ENCODE assay signal across 21 mouse cellular contexts in genomic region chr1:138654212-138654611, GRCm38 (mm10).
"Had no signal": no experiment of that assay in that cellular context is flagged by ENCODE, and none has a peak within 500 bp of the region (broad histone marks: within the 10 kb centered on the region; RNA-seq: fewer than 3 reads in every experiment).

No protein-coding gene starts in this region.

- H3K4me1 ChIP-seq: limb, embryonic 10.5 days; limb, embryonic 13.5 days; liver, embryonic 12.5 days; liver, embryonic 15.5 days; lung, embryonic 15.5 days; megakaryocyte, embryonic 14.5 days; midbrain, embryonic 10.5 days; midbrain, embryonic 13.5 days had no signal

- H3K27ac ChIP-seq: limb, embryonic 10.5 days; limb, embryonic 13.5 days; liver, embryonic 12.5 days; liver, embryonic 15.5 days; lung, embryonic 15.5 days; midbrain, embryonic 10.5 days; midbrain, embryonic 13.5 days had no signal

- H3K36me3 ChIP-seq: limb, embryonic 10.5 days; limb, embryonic 13.5 days; liver, embryonic 12.5 days; liver, embryonic 15.5 days; lung, embryonic 15.5 days; midbrain, embryonic 10.5 days; midbrain, embryonic 13.5 days had no signal

- H3K9ac ChIP-seq: limb, embryonic 13.5 days; liver, embryonic 12.5 days; liver, embryonic 15.5 days; lung, embryonic 15.5 days; midbrain, embryonic 13.5 days had no signal

- H3K9me3 ChIP-seq: limb, embryonic 10.5 days; liver, embryonic 12.5 days; liver, embryonic 15.5 days; lung, embryonic 15.5 days; midbrain, embryonic 10.5 days; midbrain, embryonic 13.5 days had no signal

- ATAC-seq: intestine, embryonic 16.5 days; liver, embryonic 12.5 days; midbrain, embryonic 13.5 days; midbrain, embryonic 16.5 days had no signal

- DNase-seq: kidney, adult 18-20 months; kidney, adult 9 months; kidney, postnatal 14 days; kidney, postnatal 4 days; liver; lung, adult 18-20 months; lung, postnatal 10 days; lung, postnatal 36 days; thymus, adult 2 months; thymus, postnatal 14 days; thymus, postnatal 4 days had no signal

- H3K4me2 ChIP-seq: limb, embryonic 13.5 days; liver, embryonic 12.5 days; liver, embryonic 15.5 days; lung, embryonic 15.5 days; midbrain, embryonic 13.5 days had no signal

- H3K4me3 ChIP-seq: limb, embryonic 10.5 days; limb, embryonic 13.5 days; liver, embryonic 12.5 days; liver, embryonic 15.5 days; lung, embryonic 15.5 days; megakaryocyte, embryonic 14.5 days; midbrain, embryonic 10.5 days; midbrain, embryonic 13.5 days had no signal

- H3K27me3 ChIP-seq: limb, embryonic 13.5 days; liver, embryonic 12.5 days; liver, embryonic 15.5 days; lung, embryonic 15.5 days; megakaryocyte, embryonic 14.5 days; midbrain, embryonic 13.5 days had no signal
